8 mouse cellular contexts compared by ENCODE assay signal in the genomic region with DNA sequence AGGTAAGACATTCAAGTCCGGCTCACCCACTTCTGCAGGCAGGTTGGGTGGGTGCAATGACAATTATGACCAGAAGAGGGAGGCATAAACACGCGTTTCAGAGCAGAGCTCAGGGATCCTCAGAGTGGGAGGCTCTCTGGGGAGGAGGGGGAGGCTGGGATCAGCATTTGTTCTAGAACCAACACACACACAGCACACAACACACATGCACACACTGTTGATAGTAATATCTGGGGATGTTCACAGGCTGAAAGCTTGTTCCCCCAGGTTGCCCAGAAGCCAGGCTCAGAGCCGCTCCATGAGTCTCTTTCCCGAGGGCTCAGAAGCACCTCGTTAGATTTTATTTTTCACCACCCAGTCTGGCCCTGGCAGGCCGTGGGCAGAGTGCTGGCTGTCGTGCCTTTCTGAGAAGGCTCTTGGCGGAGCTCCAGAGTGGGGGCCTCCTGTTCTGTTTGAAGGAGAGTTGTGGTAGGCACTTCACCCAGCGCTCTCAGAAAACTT.
DNase-seq lines count a peak whose midpoint lies in the region; ATAC-seq lines count a peak whose summit lies in the region.

No protein-coding gene starts in this region.

- peaks cover 9% of the 10 kb centered on the region; the same call in 1 of the 2 replicates for H3K4me1 ChIP-seq in hindbrain, embryonic 15.5 days (replicated peaks)

- H3K36me3 ChIP-seq in hindbrain, embryonic 15.5 days, result no peaks in the 10 kb centered on the region

- ATAC-seq in hindbrain, embryonic 15.5 days (ENCODE audit: low FRiP score, low read depth), result peak; percentile 81

- H3K4me3 ChIP-seq in hindbrain, embryonic 15.5 days, result no peak overlapping the region

- no peak overlapping the region for H3K4me2 ChIP-seq in hindbrain, embryonic 15.5 days

- DNase-seq in ZHBTc4 (ENCODE audit: low read depth, low spot score), result peak; percentile 79
- DNase-seq in cerebellum, postnatal 36 days, result peak; percentile 81 to 91
- DNase-seq in frontal cortex, postnatal 36 days (ENCODE audit: low spot score in 2 of 2), result peak; percentile 90 to 94
- DNase-seq in layer of hippocampus, postnatal 25 days (ENCODE audit: extremely low spot score in 1 of 2, low spot score in 1 of 2), result peak; percentile 74 to 90
- DNase-seq in lung, postnatal 4 days, result peak; percentile 82 to 85
- DNase-seq in right cerebral cortex, adult 2 months (ENCODE audit: low spot score in 2 of 2), result peak; percentile 92 to 95
- peak; percentile 80 for DNase-seq in urinary bladder, postnatal 14 days (ENCODE audit: low spot score)

- 30% methylated on average over 10 of the region's 10 CpGs for WGBS in hindbrain, embryonic 15.5 days

- H3K27ac ChIP-seq in hindbrain, embryonic 15.5 days (replicated peaks), result no peak overlapping the region

- no peaks in the 10 kb centered on the region for H3K27me3 ChIP-seq in hindbrain, embryonic 15.5 days

- no peaks in the 10 kb centered on the region for H3K9me3 ChIP-seq in hindbrain, embryonic 15.5 days

- no peak overlapping the region for H3K9ac ChIP-seq in hindbrain, embryonic 15.5 days
